Mouse (Mus musculus) lung, postnatal 14 days (tissue): ENCODE measurements around the gene Ggn.
A peak's percentile ranks its signal among the peaks of the same experiment; 100 is the strongest.
"Not testable (repeated sequence)": the region's sequence is repeated elsewhere in the genome, so short reads cannot be mapped to it uniquely, and the experiment has no call there.

Experiments used
- DNase-seq: peaks from one replicate; pipeline ENCODE4 v3.0.0; 2021

The Ggn gene

DNA sequence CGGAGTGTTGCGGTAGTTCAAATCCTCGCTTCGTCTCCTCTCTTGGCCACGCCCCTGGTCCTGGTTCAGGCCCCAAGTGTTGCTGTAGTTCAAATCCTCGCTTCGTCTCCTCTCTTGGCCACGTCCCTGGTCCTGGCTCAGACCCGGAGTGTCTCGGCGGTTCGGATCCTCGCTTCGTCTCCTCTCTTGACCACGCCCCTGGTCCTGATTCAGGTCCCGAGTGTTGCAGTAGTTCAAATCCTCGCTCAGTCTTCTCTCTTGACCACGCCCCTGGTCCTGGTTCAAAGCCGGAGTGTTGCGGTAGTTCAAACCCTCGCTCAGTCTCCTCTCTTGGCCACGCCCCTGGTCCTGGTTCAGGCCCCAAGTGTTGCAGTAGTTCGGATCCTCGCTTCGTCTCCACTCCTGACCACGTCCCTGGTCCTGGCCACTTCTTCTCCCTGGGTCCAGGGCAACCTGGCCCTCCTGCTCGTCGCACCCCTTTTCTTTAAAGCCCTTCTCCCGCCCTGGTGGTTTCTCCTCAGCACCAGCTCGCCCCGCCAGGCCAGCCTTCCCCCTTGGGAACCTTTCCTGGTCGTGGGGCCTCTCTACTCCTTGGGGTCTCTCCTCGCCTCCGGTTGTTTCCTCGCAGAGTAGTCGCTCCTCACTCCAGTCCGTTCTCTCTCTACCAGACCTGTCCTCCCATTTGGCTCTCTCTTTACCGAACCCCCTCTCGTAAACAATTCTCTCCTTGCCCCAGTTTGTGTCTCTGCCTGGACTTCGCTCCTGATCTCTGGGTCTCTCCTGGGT lies 43.0 kb downstream of the Ggn start:
- not testable (repeated sequence) for DNase-seq

GRCm38 (mm10) chr7:29213675-29214082 lies 43.7 kb downstream of the Ggn start, which contains the start of gene Catsperg1:
TSS of gene Catsperg1 (minus strand) at chr7:29214035.
- peak; percentile 9 for DNase-seq

DNA sequence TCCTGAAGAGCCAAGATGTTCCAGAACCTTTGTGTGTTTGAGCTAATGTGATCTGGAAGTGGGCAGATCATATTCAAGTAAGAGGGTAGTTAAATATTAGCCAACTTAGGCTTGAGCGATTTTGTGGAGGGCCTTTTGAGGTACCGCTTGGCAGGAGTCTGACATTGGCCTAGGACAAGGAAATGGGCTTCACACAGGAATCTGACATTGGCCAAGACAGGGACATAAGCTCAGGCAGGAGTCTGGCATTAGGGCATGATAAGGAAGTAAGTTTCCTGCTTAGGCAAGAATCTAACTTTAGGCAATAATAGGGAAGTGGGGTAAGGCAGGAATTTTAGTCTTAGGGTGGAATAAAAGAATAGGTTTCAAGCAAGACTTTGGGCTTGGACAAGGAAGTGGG lies 44.2 kb downstream of the Ggn start:
- no peak for DNase-seq

DNA sequence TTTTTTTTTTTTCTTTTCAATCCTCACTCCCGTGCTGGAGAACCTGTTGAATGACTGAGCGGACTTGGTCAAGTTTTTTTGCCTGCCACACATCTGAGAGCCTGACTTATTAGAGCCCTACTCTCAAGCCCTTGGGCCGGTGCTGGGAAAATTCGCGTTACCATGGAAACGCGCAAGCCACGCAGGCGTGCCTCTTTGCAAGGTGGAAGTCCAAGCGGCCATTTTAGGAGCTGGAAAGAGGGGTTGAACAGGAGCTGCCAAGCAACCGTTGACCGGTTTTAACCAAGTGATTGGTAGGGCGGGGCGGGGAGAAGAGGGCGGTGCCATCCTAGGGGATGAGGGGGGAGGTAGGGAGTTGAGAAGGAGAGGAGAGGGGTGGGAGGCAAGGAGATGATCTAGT lies 44.8 kb downstream of the Ggn start:
- DNase-seq: no peak
